Mouse (Mus musculus): Measurements from ENCODE around the gene Sept5. TPM values are rescaled to one million over a fixed set of nuclear protein-coding genes. Genes with fewer than 3 reads are reported as not detected.
A peak's percentile ranks its signal among the peaks of the same experiment; 100 is the strongest.

Sept5 gene
- polyA plus RNA-seq, 1 experiment from 2014 or later: 79.8 TPM

DNA sequence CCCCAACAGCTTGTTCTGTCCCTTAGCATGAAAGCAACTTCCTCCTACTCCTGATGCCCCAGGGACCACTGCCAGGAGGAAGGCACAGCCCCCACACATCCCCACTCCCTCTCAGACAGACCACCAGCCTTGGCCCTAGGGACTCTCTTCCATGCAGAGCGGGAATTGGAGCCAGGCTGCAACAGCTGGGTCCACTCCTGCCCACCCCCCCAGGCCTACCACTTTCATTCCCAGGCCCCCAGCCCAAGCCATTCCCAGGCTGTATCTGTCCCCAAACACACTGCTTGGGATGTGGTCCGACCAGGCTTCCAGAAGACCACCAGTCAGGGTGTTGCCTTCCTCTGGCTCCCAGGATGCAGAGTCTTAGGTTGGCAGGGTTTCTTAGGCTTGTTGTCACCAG is 20.7 kb downstream of the Sept5 start:
- H3K27ac ChIP-seq (ENCODE audit: low read depth, low read length): no peak overlapping the region
- no peak overlapping the region for H3K4me3 ChIP-seq (ENCODE audit: low read depth, low read length)
- WGBS: 67% methylated on average over 2 of the region's 2 CpGs
- ATAC-seq (ENCODE audit: insufficient read depth, low FRiP score, low TSS enrichment) (no peak), DNase-seq (ENCODE audit: low spot score) (no peak)
- no peak overlapping the region for H3K9ac ChIP-seq (ENCODE audit: low read length)
- H3K36me3 ChIP-seq (ENCODE audit: control insufficient read depth, insufficient read depth, low read length): no peaks in the 10 kb centered on the region
- H3K4me2 ChIP-seq (ENCODE audit: low read depth): no peak overlapping the region
- peaks cover 12% of the 10 kb centered on the region for H3K4me1 ChIP-seq (ENCODE audit: control insufficient read depth, insufficient read depth, low read length)
- no peaks in the 10 kb centered on the region for H3K9me3 ChIP-seq (ENCODE audit: control insufficient read depth, low read length)
- peaks cover 9% of the 10 kb centered on the region; the same call in 1 of the 2 replicates for H3K27me3 ChIP-seq (ENCODE audit: control insufficient read depth, insufficient read depth, low read length)

- Histone ChIP-seq H3K36me3 (ENCODE audit: control insufficient read depth, insufficient read depth, low read length) (no peaks in the 10 kb centered on the region), H3K9me3 (ENCODE audit: control insufficient read depth, low read length) (no peaks in the 10 kb centered on the region), H3K9ac (ENCODE audit: low read length) (no peak overlapping the region), H3K4me1 (ENCODE audit: control insufficient read depth, insufficient read depth, low read length) (peaks cover 9% of the 10 kb centered on the region), H3K27me3 (ENCODE audit: control insufficient read depth, insufficient read depth, low read length) (peaks cover 9% of the 10 kb centered on the region; the same call in 1 of the 2 replicates), H3K4me3 (ENCODE audit: low read depth, low read length) (no peak overlapping the region), H3K27ac (ENCODE audit: low read depth, low read length) (no peak overlapping the region), H3K4me2 (ENCODE audit: low read depth) (no peak overlapping the region)
- 3% methylated on average over 11 of the region's 11 CpGs for WGBS
- DNase-seq (ENCODE audit: low spot score) (peak; percentile 41), ATAC-seq (ENCODE audit: insufficient read depth, low FRiP score, low TSS enrichment) (no peak)
Observed at GRCm38 (mm10) chr16:18608226-18608625, 21.5 kb downstream of the Sept5 start.

- WGBS: 86% methylated on average over 5 of the region's 5 CpGs
- H3K4me1 ChIP-seq (ENCODE audit: control insufficient read depth, insufficient read depth, low read length): peaks cover 5% of the 10 kb centered on the region
- H3K4me2 ChIP-seq (ENCODE audit: low read depth): no peak overlapping the region
- no peak overlapping the region for H3K9ac ChIP-seq (ENCODE audit: low read length)
- H3K9me3 ChIP-seq (ENCODE audit: control insufficient read depth, low read length): no peaks in the 10 kb centered on the region
- H3K27ac ChIP-seq (ENCODE audit: low read depth, low read length): no peak overlapping the region
- H3K36me3 ChIP-seq (ENCODE audit: control insufficient read depth, insufficient read depth, low read length): no peaks in the 10 kb centered on the region
- H3K4me3 ChIP-seq (ENCODE audit: low read depth, low read length): no peak overlapping the region
- peaks cover 9% of the 10 kb centered on the region; the same call in 1 of the 2 replicates for H3K27me3 ChIP-seq (ENCODE audit: control insufficient read depth, insufficient read depth, low read length)
- no peak for DNase-seq (ENCODE audit: low spot score)
- ATAC-seq (ENCODE audit: insufficient read depth, low FRiP score, low TSS enrichment): no peak
Observed at GRCm38 (mm10) chr16:18605705-18606104, 24.0 kb downstream of the Sept5 start.

- H3K9me3 ChIP-seq (ENCODE audit: control insufficient read depth, low read length): no peaks in the 10 kb centered on the region
- peaks cover 5% of the 10 kb centered on the region for H3K4me1 ChIP-seq (ENCODE audit: control insufficient read depth, insufficient read depth, low read length)
- DNase-seq (ENCODE audit: low spot score) (no peak), ATAC-seq (ENCODE audit: insufficient read depth, low FRiP score, low TSS enrichment) (no peak)
- no peak overlapping the region for H3K27ac ChIP-seq (ENCODE audit: low read depth, low read length)
- no peak overlapping the region for H3K9ac ChIP-seq (ENCODE audit: low read length)
- H3K27me3 ChIP-seq (ENCODE audit: control insufficient read depth, insufficient read depth, low read length): peaks cover 9% of the 10 kb centered on the region; the same call in 1 of the 2 replicates
- no peak overlapping the region for H3K4me3 ChIP-seq (ENCODE audit: low read depth, low read length)
- H3K4me2 ChIP-seq (ENCODE audit: low read depth): no peak overlapping the region
- 73% methylated on average over 8 of the region's 8 CpGs for WGBS
- no peaks in the 10 kb centered on the region for H3K36me3 ChIP-seq (ENCODE audit: control insufficient read depth, insufficient read depth, low read length)
Observed at GRCm38 (mm10) chr16:18604267-18604701, 25.5 kb downstream of the Sept5 start.

DNA sequence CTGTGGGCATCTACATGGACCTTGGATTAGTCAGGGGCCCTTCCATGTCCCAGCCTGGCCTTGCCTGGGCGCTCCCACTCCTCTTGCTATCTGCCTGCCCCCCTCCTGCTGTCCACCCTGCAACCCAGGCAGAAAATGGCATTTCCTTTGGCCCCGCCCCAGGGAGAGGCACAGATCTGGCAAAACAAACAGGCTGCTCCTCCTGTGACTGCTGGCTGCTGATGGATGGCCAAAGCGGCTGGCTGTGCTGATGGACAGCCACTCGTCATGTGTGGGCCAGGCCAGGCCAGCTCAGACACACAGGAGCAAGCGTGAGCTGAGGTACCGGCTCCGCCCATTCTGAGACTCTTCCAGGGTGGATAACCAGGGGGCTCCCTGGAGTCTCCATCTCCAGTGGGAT is 28.3 kb downstream of the Sept5 start:
- Histone ChIP-seq H3K27ac (ENCODE audit: low read depth, low read length) (no peak overlapping the region), H3K36me3 (ENCODE audit: control insufficient read depth, insufficient read depth, low read length) (no peaks in the 10 kb centered on the region), H3K4me3 (ENCODE audit: low read depth, low read length) (no peak overlapping the region), H3K27me3 (ENCODE audit: control insufficient read depth, insufficient read depth, low read length) (no peaks in the 10 kb centered on the region), H3K4me1 (ENCODE audit: control insufficient read depth, insufficient read depth, low read length) (no peaks in the 10 kb centered on the region), H3K9ac (ENCODE audit: low read length) (no peak overlapping the region), H3K4me2 (ENCODE audit: low read depth) (no peak overlapping the region), H3K9me3 (ENCODE audit: control insufficient read depth, low read length) (no peaks in the 10 kb centered on the region)
- 53% methylated on average over 7 of the region's 7 CpGs for WGBS
- DNase-seq (ENCODE audit: low spot score) (no peak), ATAC-seq (ENCODE audit: insufficient read depth, low FRiP score, low TSS enrichment) (no peak)

- WGBS: 78% methylated on average over 3 of the region's 3 CpGs
- H3K9ac ChIP-seq (ENCODE audit: low read length): no peak overlapping the region
- ATAC-seq (ENCODE audit: insufficient read depth, low FRiP score, low TSS enrichment): no peak
Observed at GRCm38 (mm10) chr16:18598006-18598405, 31.7 kb downstream of the Sept5 start.

GRCm38 (mm10) chr16:18596255-18596654 is 33.5 kb downstream of the Sept5 start:
- DNase-seq (ENCODE audit: low spot score) (no peak), ATAC-seq (ENCODE audit: insufficient read depth, low FRiP score, low TSS enrichment) (no peak)
- WGBS: 63% methylated on average over 5 of the region's 5 CpGs

More at GRCm38 (mm10) chr16:18598006-18598405, 31.7 kb downstream of the Sept5 start:
- Histone ChIP-seq H3K27me3 (ENCODE audit: control insufficient read depth, insufficient read depth, low read length) (peaks cover 13% of the 10 kb centered on the region), H3K4me2 (ENCODE audit: low read depth) (no peak overlapping the region), H3K9me3 (ENCODE audit: control insufficient read depth, low read length) (no peaks in the 10 kb centered on the region), H3K36me3 (ENCODE audit: control insufficient read depth, insufficient read depth, low read length) (no peaks in the 10 kb centered on the region), H3K4me1 (ENCODE audit: control insufficient read depth, insufficient read depth, low read length) (no peaks in the 10 kb centered on the region), H3K27ac (ENCODE audit: low read depth, low read length) (no peak overlapping the region), H3K4me3 (ENCODE audit: low read depth, low read length) (no peak overlapping the region)
- DNase-seq (ENCODE audit: low spot score): no peak

DNA sequence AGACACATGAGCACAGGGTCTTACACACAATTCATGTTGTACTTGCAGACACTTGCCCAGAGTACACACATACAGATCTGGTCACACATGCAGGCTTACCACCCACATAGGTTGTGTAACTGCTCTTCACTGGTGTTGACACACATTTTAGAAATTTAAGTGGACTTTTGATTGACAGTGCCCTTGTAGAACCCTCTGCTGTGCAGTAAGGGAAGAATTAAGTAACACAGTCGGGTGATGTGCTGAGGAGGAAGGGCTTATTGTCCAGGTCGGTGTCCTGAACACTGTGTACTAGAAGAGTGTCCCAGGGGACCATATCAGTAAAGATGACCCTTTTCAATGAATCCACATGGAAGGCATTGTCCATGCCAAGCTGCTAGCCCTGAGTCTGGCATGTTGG is 35.8 kb downstream of the Sept5 start:
- no peak for ATAC-seq (ENCODE audit: insufficient read depth, low FRiP score, low TSS enrichment)
- Histone ChIP-seq H3K4me2 (ENCODE audit: low read depth) (no peak overlapping the region), H3K9ac (ENCODE audit: low read length) (no peak overlapping the region), H3K4me1 (ENCODE audit: control insufficient read depth, insufficient read depth, low read length) (0 out of 2 replicates have a peak, but pooled peaks cover 5% of the 10 kb centered on the region), H3K27ac (ENCODE audit: low read depth, low read length) (no peak overlapping the region), H3K4me3 (ENCODE audit: low read depth, low read length) (no peak overlapping the region), H3K27me3 (ENCODE audit: control insufficient read depth, insufficient read depth, low read length) (peaks cover 51% of the 10 kb centered on the region), H3K9me3 (ENCODE audit: control insufficient read depth, low read length) (no peaks in the 10 kb centered on the region), H3K36me3 (ENCODE audit: control insufficient read depth, insufficient read depth, low read length) (no peaks in the 10 kb centered on the region)
- WGBS: 68% methylated on average over 2 of the region's 2 CpGs
- DNase-seq (ENCODE audit: low spot score): no peak

More at GRCm38 (mm10) chr16:18596255-18596654, 33.5 kb downstream of the Sept5 start:
- Histone ChIP-seq H3K9me3 (ENCODE audit: control insufficient read depth, low read length) (no peaks in the 10 kb centered on the region), H3K9ac (ENCODE audit: low read length) (no peak overlapping the region), H3K36me3 (ENCODE audit: control insufficient read depth, insufficient read depth, low read length) (no peaks in the 10 kb centered on the region), H3K4me3 (ENCODE audit: low read depth, low read length) (no peak overlapping the region), H3K27me3 (ENCODE audit: control insufficient read depth, insufficient read depth, low read length) (peaks cover 27% of the 10 kb centered on the region), H3K27ac (ENCODE audit: low read depth, low read length) (no peak overlapping the region), H3K4me2 (ENCODE audit: low read depth) (no peak overlapping the region), H3K4me1 (ENCODE audit: control insufficient read depth, insufficient read depth, low read length) (0 out of 2 replicates have a peak, but pooled peaks cover 5% of the 10 kb centered on the region)

Data from neural tube, embryonic 11.5 days (tissue).